Mouse (Mus musculus) hindbrain, embryonic 16.5 days (tissue): ENCODE measurements at regions not wholly inside any gene's neighbourhood (a gene's known extent, or its start where the extent isn't known, plus 50 kb on each side); places are given as distances from the start of the nearest gene placed in this dataset.
A peak's percentile ranks its signal among the peaks of the same experiment; 100 is the strongest.

Experiments used
- ATAC-seq: fragments of 200-750 bp; cut with Nextera tagmentation; 2 replicates; pipeline ENCODE4 v1.8.0; 2017; ENCODE audit warnings: moderate TSS enrichment, moderate library complexity
- H3K27ac ChIP-seq: fragments of 300-500 bp; sonication (generic); 2 replicates; pipeline ENCODE4 v1.5.1; 2014; ENCODE audit warnings: low read depth, mild to moderate bottlenecking, control low read depth, low read length, moderate library complexity
- H3K27me3 ChIP-seq: fragments of 300-500 bp; sonication (generic); replicated peaks from 2 replicates; pipeline ENCODE4 v1.6.1; 2014; ENCODE audit warnings: low read length; ENCODE audit not compliant: control insufficient read depth, insufficient read depth
- H3K36me3 ChIP-seq: fragments of 300-500 bp; sonication (generic); 2 replicates; pipeline ENCODE4 v1.6.1; 2014; ENCODE audit warnings: mild to moderate bottlenecking, low read length, moderate library complexity, mixed read lengths; ENCODE audit not compliant: control insufficient read depth, insufficient read depth
- H3K4me1 ChIP-seq: fragments of 300-500 bp; sonication (generic); 2 replicates; pipeline ENCODE4 v1.6.1; 2014; ENCODE audit warnings: low read depth, low read length; ENCODE audit not compliant: control insufficient read depth, insufficient read depth
- H3K4me2 ChIP-seq: fragments of 300-500 bp; sonication (generic); 2 replicates; pipeline ENCODE4 v1.6.1; 2014; ENCODE audit warnings: mild to moderate bottlenecking, low read length, control low read depth, moderate library complexity
- H3K4me3 ChIP-seq: fragments of 300-500 bp; sonication (generic); 2 replicates; pipeline ENCODE4 v1.5.1; 2014; ENCODE audit warnings: mild to moderate bottlenecking, low read length, control low read depth, moderate library complexity
- H3K9ac ChIP-seq: fragments of 300-500 bp; sonication (generic); 2 replicates; pipeline ENCODE4 v1.6.1; 2014; ENCODE audit warnings: low read depth, mild to moderate bottlenecking, control low read depth, low read length, moderate library complexity
- H3K9me3 ChIP-seq: fragments of 300-500 bp; sonication (generic); 2 replicates; pipeline ENCODE4 v1.6.1; 2014; ENCODE audit warnings: mild to moderate bottlenecking, low read length, moderate library complexity; ENCODE audit not compliant: control insufficient read depth
- WGBS: fragments of 180-500 bp; shearing (Covaris S2); extraction: QIAGEN DNeasy Blood & Tissue Kit; methylation state at CpG from one replicate; pipeline ENCODE4 v1.1.7; 2014; 5-methylcytosine and 5-hydroxymethylcytosine counted together

DNA sequence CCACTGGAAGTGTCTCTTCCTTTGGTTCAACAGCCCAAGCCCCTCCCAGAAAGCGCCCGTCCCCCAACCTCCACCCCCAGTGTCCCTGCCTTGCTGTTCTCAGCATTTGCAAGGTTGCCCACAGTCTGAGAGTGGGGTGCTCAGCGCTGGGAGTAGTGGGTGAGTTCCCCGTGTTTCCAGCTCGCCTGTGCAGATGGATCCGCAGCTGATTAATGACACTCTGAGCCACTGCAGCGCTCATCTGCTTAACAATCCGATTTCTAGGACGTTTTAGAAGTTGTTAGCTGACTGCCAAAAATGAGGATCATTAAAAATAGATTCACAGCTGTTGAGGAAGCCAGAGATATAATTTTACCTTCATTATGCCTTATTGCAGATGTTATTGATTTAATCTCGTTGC is 280.0 kb upstream of the Npvf start:
- Histone ChIP-seq H3K9ac (no peak overlapping the region), H3K27ac (peak overlapping the region; percentile 64), H3K4me3 (no peak overlapping the region), H3K27me3 (no peaks in the 10 kb centered on the region), H3K9me3 (no peaks in the 10 kb centered on the region), H3K4me1 (peaks cover 2% of the 10 kb centered on the region), H3K36me3 (no peaks in the 10 kb centered on the region), H3K4me2 (0 out of 2 replicates have a peak overlapping the region, but pooled peaks have one; percentile 15)
- ATAC-seq, result peak; percentile 55
- 49% methylated on average over 10 of the region's 10 CpGs for WGBS

DNA sequence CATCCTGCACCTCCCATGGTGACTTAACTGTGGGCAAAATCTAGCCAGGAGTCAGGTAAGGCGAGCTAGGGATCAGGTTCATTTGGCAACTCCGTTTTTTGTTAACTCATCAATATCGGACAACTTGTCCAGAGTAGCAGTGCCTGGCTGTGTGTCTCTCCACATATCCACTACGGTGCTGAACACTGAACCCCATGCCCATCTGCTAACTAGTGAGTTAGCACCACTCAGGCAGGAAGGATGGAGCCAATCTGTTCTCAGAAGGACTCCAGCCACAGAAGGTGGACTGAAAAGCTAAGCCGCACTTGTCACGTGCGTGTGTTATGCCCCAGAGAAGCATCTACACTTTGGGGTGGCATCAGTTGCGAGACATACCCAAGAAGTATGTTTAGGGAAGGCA is 282.1 kb upstream of the Npvf start:
- Histone ChIP-seq H3K9ac (no peak overlapping the region), H3K9me3 (no peaks in the 10 kb centered on the region), H3K4me3 (no peak overlapping the region), H3K27ac (no peak overlapping the region), H3K36me3 (no peaks in the 10 kb centered on the region), H3K27me3 (no peaks in the 10 kb centered on the region), H3K4me2 (no peak overlapping the region), H3K4me1 (peaks cover 2% of the 10 kb centered on the region)
- WGBS, result 82% methylated on average over 8 of the region's 8 CpGs
- ATAC-seq, result no peak

DNA sequence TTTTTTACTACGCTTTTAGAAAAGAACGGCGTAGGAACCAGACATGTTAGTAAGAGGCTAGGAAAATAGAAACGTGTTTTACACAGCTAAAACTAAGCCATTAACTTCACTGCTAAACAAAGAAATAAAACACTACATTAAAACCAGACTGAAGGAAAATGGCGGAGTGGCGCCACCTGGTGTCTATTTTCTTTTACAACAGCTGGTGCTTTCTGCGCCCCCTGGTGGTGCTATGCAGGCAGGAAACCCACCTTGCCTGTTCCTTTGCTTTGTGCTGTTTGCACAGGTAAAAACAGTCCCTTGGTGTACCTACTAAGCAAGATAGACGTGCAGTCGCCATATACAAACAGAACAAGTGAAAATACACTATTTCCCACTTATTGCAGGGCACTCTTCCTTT is 282.9 kb upstream of the Npvf start:
- ATAC-seq, result no peak
- Histone ChIP-seq H3K4me2 (no peak overlapping the region), H3K9me3 (no peaks in the 10 kb centered on the region), H3K36me3 (no peaks in the 10 kb centered on the region), H3K27me3 (no peaks in the 10 kb centered on the region), H3K9ac (no peak overlapping the region), H3K27ac (no peak overlapping the region), H3K4me1 (peaks cover 2% of the 10 kb centered on the region), H3K4me3 (no peak overlapping the region)
- 36% methylated on average over 9 of the region's 9 CpGs for WGBS

DNA sequence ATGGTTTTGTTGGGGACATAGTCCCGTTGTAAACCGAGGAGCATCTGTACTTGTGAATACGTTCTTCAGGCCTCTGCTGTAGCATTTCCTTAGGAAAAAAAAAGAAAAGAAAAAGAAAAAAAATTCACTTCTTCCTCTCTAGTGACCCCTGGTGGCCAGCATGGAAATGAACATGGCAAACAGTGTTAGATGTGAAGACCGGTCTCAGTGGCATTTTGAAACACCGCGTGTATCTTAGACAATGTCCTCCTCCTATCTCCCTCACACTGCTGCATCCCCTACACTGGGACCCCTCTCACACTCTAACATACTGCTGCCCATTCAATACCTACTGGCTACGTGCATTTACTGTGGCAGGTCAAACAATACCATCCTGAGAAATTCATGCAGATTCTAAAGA is 284.6 kb upstream of the Npvf start:
- WGBS, result 24% methylated on average over 7 of the region's 7 CpGs
- no peaks in the 10 kb centered on the region for H3K9me3 ChIP-seq

DNA sequence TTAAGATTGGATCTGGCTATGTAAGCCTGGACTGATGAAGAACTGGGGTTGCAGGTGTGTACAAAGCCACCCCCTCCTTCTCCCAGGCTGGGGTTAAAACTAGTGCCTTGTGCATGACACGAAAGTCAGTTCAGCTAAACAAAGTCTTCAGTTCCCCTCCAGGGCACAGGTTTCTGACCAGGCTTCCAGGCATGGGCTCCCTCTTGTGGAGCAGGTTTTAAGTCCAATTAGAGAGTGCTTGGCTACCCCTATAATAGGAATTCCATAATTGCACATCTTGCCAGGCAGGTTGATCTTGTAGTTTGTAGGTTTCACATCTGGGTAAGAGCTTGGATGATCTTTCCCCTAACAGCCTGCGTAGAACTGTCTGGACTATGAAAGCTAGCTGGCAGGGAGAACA is 285.2 kb upstream of the Npvf start:
- WGBS, result 57% methylated on average over 2 of the region's 2 CpGs
- ATAC-seq, result 0 out of 2 replicates have a peak, but pooled peaks have one; percentile 17
- H3K4me1 ChIP-seq, result no peaks in the 10 kb centered on the region; the same call in 1 of the 2 replicates
- H3K4me3 ChIP-seq, result no peak overlapping the region
- H3K9ac ChIP-seq, result no peak overlapping the region
- no peaks in the 10 kb centered on the region for H3K36me3 ChIP-seq
- H3K27me3 ChIP-seq, result no peaks in the 10 kb centered on the region
- no peaks in the 10 kb centered on the region for H3K9me3 ChIP-seq
- no peak overlapping the region for H3K4me2 ChIP-seq
- no peak overlapping the region for H3K27ac ChIP-seq

More for the DNA sequence above, 284.6 kb upstream of the Npvf start:
- Histone ChIP-seq H3K27me3 (no peaks in the 10 kb centered on the region), H3K27ac (no peak overlapping the region), H3K4me2 (no peak overlapping the region), H3K4me1 (peaks cover 2% of the 10 kb centered on the region), H3K9ac (no peak overlapping the region), H3K4me3 (no peak overlapping the region), H3K36me3 (no peaks in the 10 kb centered on the region)
- 0 out of 2 replicates have a peak, but pooled peaks have one; percentile 11 for ATAC-seq

DNA sequence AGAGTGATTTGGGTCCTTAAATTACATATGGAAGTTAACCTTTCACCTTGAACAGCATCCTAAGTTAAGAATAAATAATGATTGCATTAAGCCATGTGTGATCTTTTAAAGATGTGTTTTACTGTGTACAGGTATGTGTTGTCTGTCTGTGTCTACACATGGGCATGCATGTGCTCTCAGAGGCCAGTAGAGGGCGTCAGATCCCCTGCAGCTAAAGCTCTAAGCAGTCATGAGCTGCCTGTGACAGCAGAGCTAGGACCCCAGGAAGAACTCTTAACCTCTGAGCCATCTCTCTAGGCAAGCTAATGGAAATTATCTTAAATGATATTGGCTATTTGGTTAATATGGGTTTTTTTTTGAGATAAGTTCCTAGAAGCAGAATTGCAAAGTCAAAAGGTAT is 285.9 kb upstream of the Npvf start:
- Histone ChIP-seq H3K27ac (no peak overlapping the region), H3K4me3 (no peak overlapping the region), H3K4me2 (no peak overlapping the region), H3K27me3 (no peaks in the 10 kb centered on the region), H3K9ac (no peak overlapping the region), H3K36me3 (no peaks in the 10 kb centered on the region), H3K9me3 (no peaks in the 10 kb centered on the region), H3K4me1 (no peaks in the 10 kb centered on the region)
- ATAC-seq, result no peak
- 10% methylated on average over 1 of the region's 1 CpGs for WGBS

DNA sequence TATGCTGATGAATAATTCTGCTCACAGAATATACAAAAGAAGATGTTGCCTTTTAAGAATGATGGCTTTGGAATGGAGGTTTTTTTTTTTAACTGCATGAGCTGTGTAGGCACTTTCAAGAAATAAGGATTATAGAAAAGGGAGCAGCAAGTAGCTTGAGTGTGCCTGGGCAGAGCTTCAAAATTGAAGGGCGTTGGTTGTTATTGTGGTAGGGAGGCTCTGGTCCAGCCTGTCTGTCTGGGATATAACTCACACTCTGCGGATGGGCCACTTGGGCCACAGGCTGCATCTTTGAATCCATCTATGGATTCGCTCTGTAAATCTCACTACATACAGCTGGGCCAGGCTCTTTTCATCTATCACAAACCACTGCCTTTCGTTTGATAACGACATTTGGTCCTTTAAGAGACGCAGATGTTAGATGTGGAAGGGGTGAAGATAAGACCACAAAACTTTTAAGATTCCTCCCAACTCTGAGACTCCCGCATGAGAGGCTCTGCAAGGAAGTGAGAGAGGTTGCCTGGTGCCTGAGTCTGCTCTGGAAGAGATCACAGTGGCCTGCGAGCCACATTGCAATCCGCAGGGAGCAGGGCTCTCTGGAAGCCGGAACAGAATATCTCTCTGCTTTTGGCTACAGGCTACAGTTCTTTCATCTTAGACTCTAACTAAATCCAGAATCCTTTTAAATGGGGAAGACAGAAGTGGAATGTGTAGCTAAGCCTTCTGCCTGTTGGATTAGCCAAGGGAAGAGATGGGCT is 286.6 kb upstream of the Npvf start:
- ATAC-seq, result no peak
- Histone ChIP-seq H3K4me2 (no peak overlapping the region), H3K27ac (no peak overlapping the region), H3K36me3 (no peaks in the 10 kb centered on the region), H3K9me3 (no peaks in the 10 kb centered on the region), H3K9ac (no peak overlapping the region), H3K27me3 (no peaks in the 10 kb centered on the region), H3K4me3 (no peak overlapping the region), H3K4me1 (no peaks in the 10 kb centered on the region)
- 84% methylated on average over 10 of the region's 10 CpGs for WGBS

DNA sequence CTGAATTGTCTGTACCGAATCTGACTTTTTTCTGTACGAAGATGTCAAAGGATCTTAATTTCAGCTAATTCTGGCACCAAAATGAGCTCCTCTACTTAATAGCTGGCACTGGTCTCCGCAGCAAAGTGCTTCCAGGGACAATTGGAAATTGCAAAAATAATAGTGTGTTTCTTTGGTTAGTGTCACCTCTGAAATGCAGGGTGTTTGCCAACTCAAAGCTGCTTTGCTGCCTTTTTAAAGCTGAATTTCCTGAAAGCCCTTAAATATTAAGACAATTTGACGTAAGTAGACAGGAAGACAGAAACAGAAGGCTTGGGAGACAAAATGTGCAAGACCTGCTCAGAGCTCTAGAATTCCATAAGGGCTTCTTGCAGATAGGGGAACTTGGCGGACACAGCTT is 288.5 kb upstream of the Npvf start:
- Histone ChIP-seq H3K4me1 (no peaks in the 10 kb centered on the region), H3K4me3 (no peak overlapping the region), H3K27me3 (no peaks in the 10 kb centered on the region), H3K9me3 (no peaks in the 10 kb centered on the region), H3K4me2 (no peak overlapping the region), H3K27ac (no peak overlapping the region), H3K36me3 (no peaks in the 10 kb centered on the region), H3K9ac (no peak overlapping the region)
- WGBS, result 71% methylated on average over 5 of the region's 5 CpGs
- ATAC-seq, result no peak

DNA sequence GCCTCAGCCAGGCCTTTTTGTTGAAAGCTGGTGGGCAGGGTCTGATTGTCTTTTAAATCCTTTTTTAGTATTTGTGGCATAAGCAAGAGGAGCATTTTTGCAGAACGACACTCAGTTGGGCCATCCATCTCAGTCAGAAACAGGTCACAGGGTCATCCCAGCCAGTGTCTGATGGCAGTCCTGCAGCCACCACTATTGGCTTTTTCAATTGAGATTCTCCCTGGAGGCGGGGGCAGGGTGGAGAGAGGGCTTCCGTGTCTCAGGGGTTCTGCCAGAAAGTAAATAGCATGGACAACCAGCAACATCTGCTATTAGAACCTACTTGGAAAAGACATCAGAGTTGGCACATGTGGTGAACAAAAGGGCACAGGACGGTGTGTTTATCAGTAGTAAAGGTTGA is 293.8 kb upstream of the Npvf start:
- Histone ChIP-seq H3K4me2 (no peak overlapping the region), H3K27me3 (no peaks in the 10 kb centered on the region), H3K9me3 (no peaks in the 10 kb centered on the region), H3K9ac (no peak overlapping the region), H3K4me3 (no peak overlapping the region), H3K4me1 (0 out of 2 replicates have a peak, but pooled peaks cover 3% of the 10 kb centered on the region), H3K27ac (no peak overlapping the region), H3K36me3 (no peaks in the 10 kb centered on the region)
- 58% methylated on average over 4 of the region's 4 CpGs for WGBS
- ATAC-seq, result no peak
